Mouse (Mus musculus) mature B cell (primary cell): ENCODE results near the gene Kidins220.

Experiments
- in situ Hi-C: fragments of 300-500 bp; cut with MboI; formaldehyde crosslinking; loops from 2 replicates; pipeline ENCODE4 v1.14.3; 2019

Kidins220 gene

DNA sequence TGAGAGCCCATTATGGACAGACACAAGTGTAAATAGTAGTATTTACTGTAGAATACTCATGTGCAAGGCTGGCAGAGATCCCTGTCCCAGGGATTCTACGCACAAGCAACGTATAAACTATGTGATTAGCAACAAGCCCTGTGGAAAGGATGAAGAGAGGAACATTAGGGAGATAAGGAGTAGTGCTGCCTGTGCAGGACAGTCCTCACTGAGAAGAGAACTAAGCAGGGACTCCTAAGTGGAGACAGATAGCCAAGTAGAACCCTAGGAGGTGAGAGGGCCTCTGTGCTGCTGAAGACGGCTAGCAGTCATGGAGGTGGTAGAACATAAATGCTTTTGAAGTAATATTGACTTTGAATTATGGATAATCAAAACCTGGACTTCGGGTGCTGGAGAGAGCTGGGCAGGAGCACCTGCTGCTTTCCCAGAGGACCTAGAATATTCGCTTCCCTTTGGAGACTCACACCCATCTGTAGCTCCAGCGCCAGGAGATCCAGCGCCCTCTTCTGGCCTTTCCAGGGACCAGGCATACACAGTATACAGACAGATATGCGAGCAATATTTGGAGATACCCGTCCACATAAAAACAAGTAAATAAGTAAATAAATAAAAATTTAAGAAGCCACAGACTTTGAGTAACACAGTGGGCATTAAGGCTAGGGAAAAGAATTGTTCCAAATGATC is 50.3 kb downstream of the Kidins220 start:
- in situ Hi-C loops: no loop called here

DNA sequence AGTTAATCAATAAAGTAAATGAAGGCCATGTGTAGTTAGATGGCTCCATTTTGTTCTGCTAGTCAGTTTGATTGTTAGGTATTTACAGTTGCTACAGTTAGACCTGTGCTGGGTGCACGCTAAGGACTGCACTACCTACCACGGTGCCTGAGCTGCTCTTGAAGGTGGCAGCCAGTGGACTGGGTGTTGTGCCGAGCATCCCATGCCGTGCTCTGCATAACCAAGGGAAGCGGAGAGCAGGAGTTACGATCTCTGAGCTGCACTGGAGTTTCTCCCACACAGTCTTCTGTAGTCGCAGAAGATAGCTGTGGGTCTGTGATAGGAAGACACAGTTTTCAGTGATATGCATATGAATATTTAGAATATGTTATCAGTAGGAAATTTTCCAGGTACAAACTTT is 51.6 kb downstream of the Kidins220 start:
- in situ Hi-C loops: no loop called here

- in situ Hi-C loops: no loop called here
Observed at GRCm38 (mm10) chr12:25027416-25027815, 52.7 kb downstream of the Kidins220 start.

GRCm38 (mm10) chr12:25033662-25034337 is 59.1 kb downstream of the Kidins220 start:
- in situ Hi-C loops: no loop called here

GRCm38 (mm10) chr12:25034338-25034953 is 59.7 kb downstream of the Kidins220 start:
- in situ Hi-C loops: no loop called here

DNA sequence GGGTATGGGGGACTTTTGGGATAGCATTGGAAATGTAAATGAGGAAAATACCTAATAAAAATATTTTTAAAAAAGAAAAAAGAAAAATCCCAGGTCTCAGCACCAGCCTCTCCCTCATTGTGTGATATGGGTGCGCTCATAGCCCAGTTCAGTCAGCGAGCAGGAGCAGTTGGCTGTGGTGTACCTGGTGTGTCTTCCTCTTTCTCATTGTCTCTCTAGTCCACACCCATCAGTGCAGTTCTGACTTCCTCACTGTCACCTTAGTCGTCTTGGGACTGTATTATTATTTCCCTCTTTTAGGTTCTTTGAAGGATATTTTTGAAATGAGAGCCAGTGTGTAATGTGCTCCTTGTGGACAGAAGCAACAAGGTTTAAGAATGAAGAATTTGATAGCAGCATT is 61.3 kb downstream of the Kidins220 start:
- in situ Hi-C loops: no loop called here

GRCm38 (mm10) chr12:25037222-25037621 is 62.5 kb downstream of the Kidins220 start:
- in situ Hi-C loops: no loop called here

GRCm38 (mm10) chr12:25037681-25038472 is 63.2 kb downstream of the Kidins220 start:
- in situ Hi-C loops: no loop called here

- in situ Hi-C loops: no loop called here
Observed at GRCm38 (mm10) chr12:25044056-25044455, 69.3 kb downstream of the Kidins220 start.

GRCm38 (mm10) chr12:25044579-25044978 is 69.9 kb downstream of the Kidins220 start:
- in situ Hi-C loops: no loop called here

GRCm38 (mm10) chr12:25049253-25049652 is 74.5 kb downstream of the Kidins220 start:
- in situ Hi-C loops: no loop called here

- in situ Hi-C loops: no loop called here
Observed at GRCm38 (mm10) chr12:25054511-25054910, 79.8 kb downstream of the Kidins220 start.

GRCm38 (mm10) chr12:25054963-25055362 is 80.2 kb downstream of the Kidins220 start:
- in situ Hi-C loops: no loop called here

GRCm38 (mm10) chr12:25059487-25060200 is 84.9 kb downstream of the Kidins220 start:
- in situ Hi-C loops: no loop called here

DNA sequence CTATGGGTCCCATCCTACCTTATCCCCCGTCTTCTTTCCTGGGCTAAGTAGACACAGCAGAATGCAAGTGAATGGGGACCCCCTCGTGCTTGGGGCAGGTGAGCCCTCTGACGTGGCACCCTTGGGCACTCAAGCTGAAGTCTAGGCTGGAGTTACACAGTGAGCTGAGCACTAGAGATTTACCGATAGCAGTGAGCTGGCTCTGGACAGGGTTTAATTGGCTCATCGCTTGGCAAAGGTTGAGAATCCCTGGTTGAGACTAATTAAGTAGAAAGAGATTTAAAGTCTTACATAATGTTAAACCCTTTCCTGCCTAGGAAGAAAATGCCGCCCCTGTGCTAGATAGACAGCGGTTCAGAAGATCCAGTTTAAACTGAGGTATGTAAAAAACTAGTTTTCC is 86.2 kb downstream of the Kidins220 start:
- in situ Hi-C loops: no loop called here

- in situ Hi-C loops: no loop called here
Observed at GRCm38 (mm10) chr12:25062264-25062663, 87.5 kb downstream of the Kidins220 start.

DNA sequence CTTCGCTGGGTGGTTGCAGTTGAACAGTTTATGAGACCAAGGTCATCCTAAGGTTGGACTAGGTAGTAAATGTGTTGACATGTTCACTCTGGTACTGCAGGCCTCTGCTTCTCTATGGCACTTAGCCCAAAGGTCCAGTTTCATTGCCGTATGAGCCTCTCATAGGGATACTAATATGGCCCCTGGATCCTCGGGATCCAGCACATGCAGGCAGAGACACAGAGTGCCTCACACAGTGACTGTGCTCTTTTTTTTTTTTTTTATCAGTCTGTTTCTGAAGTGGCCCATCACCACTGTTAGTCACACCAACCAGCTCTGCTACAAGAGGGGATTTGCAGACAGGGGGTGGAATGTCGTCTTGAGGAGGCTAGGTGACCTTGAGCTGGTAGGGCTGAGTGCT is 98.6 kb downstream of the Kidins220 start:
- in situ Hi-C loops: no loop called here

DNA sequence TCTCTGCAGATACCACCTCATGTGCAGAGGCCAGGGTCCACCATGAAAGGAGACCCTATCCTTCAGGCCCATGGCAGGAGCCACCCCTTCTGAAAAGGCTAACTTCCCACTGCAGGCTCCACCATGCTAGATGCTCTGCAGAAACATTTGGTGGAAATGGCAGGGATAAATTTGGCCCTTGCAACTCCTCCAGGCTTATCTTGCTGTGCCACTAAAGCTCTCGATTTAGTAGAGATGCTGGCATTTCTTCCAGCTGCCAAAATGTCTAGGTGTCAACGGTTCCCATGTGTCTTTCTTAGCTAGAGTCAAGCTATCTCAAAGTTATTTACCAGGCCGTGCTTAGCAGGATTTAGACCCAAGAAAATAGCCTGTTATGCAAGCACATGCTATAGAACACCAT is 99.6 kb downstream of the Kidins220 start:
- in situ Hi-C loops: no loop called here

GRCm38 (mm10) chr12:25083260-25084178 is 108.8 kb downstream of the Kidins220 start:
- in situ Hi-C loops: loop anchor here (25.0 kb wide), 1 partner anchor 804 kb away; no protein-coding TSS in a partner anchor

DNA sequence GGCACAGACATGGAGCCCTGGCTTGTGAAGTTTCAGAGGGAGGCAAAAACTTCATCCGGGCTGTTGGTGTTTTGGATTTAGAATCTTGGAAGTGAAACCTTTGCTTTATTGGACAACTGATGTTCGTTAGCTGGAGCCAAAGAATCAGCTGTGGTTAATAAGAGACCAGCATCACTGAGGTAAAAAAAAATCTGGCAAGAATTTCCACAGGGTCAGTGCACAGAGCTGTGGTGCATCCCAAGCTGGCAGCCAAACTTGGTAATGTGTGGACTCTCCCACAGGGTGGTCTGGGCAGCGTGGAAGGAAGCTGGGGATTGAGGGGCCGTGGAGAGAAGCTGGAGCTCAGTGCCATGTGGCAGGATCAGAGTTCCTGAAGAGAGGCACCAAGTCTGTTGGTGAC is 112.2 kb downstream of the Kidins220 start:
- in situ Hi-C loops: loop anchor here (25.0 kb wide), 1 partner anchor 800 kb away; no protein-coding TSS in a partner anchor
